Mouse (Mus musculus) hindbrain, embryonic 10.5 days (tissue): ENCODE data around the gene Atp2c2. TPM values are rescaled to one million over a fixed set of nuclear protein-coding genes. Genes with fewer than 3 reads are reported as not detected.

ENCODE experiments used
- DNase-seq: peaks from one replicate; pipeline ENCODE4 v3.0.0-alpha.2; 2017; ENCODE audit warnings: low spot score
- H3K27ac ChIP-seq: fragments of 300-500 bp; sonication (generic); 2 replicates; pipeline ENCODE4 v1.5.1; 2016; ENCODE audit warnings: mild to moderate bottlenecking, moderate library complexity
- H3K27me3 ChIP-seq: fragments of 300-500 bp; sonication (generic); 2 replicates; pipeline ENCODE4 v1.6.1; 2016; ENCODE audit warnings: mild to moderate bottlenecking; ENCODE audit not compliant: poor library complexity, insufficient read depth, severe bottlenecking
- H3K36me3 ChIP-seq: fragments of 300-500 bp; sonication (generic); 2 replicates; pipeline ENCODE4 v1.6.1; 2016; ENCODE audit warnings: mild to moderate bottlenecking, moderate library complexity
- H3K4me1 ChIP-seq: fragments of 300-500 bp; sonication (generic); replicated peaks from 2 replicates; pipeline ENCODE4 v1.6.1; 2016; ENCODE audit warnings: mild to moderate bottlenecking
- H3K4me3 ChIP-seq: fragments of 300-500 bp; sonication (generic); 2 replicates; pipeline ENCODE4 v1.5.1; 2016; ENCODE audit warnings: mild to moderate bottlenecking, moderate library complexity
- H3K9me3 ChIP-seq: fragments of 300-500 bp; sonication (generic); 2 replicates; pipeline ENCODE4 v1.6.1; 2016; ENCODE audit warnings: mild to moderate bottlenecking, moderate library complexity
- WGBS: fragments of 180-500 bp; shearing (Covaris S2); methylation state at CpG from one replicate; pipeline ENCODE4 v1.1.7; 2016; 5-methylcytosine and 5-hydroxymethylcytosine counted together
- polyA plus RNA-seq: library from polyadenylated mRNA; unstranded; fragments of >200 nt; fragmentation: Nextera tagmentation; extraction: Ambion mirVana; gene quantifications from 2 replicates; pipeline ENCODE4 v1.2.1, GENCODE M21; 2016

Gene Atp2c2
- polyA plus RNA-seq, 1 experiment from 2014 or later, result 1.4 TPM

DNA sequence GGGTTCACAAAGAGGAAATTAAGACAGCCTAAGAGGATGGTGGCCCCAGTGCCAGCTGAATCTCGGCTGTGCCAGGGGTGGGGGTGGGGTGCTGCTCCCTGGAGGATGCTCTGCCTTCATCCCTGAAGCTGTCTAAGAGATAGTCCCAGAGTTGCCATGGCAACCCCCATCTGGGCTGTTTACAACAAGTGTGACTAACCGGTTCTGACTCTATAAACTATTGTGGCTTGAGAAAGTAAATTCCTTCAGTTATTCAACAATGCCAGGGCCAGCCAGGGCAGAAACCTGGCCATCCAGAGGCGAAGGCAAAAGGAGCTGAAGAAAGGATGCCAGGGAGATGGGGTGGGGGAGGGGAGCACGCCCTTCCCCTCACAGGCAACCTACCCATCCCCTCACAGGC, 101.4 kb downstream of the Atp2c2 start:
- 6% methylated on average over 4 of the region's 4 CpGs for WGBS
- peak; percentile 54 for DNase-seq
- peak overlapping the region; percentile 74 for H3K27ac ChIP-seq

DNA sequence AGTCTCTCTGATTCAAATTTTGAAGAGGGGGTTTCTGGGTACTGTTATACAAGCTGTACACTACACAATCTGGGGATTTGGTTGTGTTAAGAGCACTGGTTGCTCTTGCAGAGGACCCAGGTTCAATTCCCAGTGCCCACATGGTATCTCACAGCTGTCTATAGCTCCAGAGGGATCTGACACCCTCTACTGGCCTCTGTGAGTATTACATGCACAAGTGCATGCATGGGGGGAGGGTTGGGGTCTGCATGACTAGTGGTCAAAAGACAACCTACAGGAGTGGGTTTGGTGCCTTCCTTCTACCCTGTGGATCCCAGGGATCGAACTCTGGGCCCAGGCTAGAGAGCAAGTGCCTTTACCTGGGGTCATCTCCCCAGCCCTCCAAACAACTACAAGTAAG, 102.8 kb downstream of the Atp2c2 start:
- no peaks in the 10 kb centered on the region for H3K27me3 ChIP-seq
- H3K27ac ChIP-seq, result no peak overlapping the region
- no peak overlapping the region for H3K4me3 ChIP-seq
- peaks cover 13% of the 10 kb centered on the region for H3K36me3 ChIP-seq
- H3K4me1 ChIP-seq, result peaks cover 67% of the 10 kb centered on the region
- no peak for DNase-seq
- no peaks in the 10 kb centered on the region for H3K9me3 ChIP-seq
- WGBS, result 97% methylated on average over 1 of the region's 1 CpGs

More for the DNA sequence above, 101.4 kb downstream of the Atp2c2 start:
- H3K4me3 ChIP-seq, result no peak overlapping the region
- H3K27me3 ChIP-seq, result no peaks in the 10 kb centered on the region
- no peaks in the 10 kb centered on the region for H3K9me3 ChIP-seq
- peaks cover 67% of the 10 kb centered on the region for H3K4me1 ChIP-seq
- H3K36me3 ChIP-seq, result no peaks in the 10 kb centered on the region

DNA sequence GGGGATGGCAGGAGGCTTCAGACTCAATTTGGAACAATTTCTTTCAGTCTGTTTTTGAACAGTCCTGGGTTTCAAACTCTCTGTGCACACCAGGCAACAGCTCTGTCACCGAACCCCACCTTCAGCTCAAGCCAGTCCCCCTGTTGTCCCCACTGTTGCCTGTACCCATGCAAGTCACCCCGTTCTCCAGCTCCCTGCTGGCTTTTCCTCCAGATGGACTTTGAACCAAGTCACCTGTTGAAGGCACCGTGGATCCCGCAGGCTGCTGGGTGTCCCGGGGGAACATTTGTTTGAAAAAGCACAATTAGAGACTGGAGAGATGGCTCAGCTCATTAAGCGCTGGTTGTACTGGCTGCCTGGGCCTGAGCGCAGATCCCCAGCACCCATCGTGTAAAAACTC, 105.5 kb downstream of the Atp2c2 start:
- H3K4me3 ChIP-seq, result no peak overlapping the region
- DNase-seq, result no peak
- H3K4me1 ChIP-seq, result peaks cover 51% of the 10 kb centered on the region
- no peaks in the 10 kb centered on the region for H3K27me3 ChIP-seq
- 70% methylated on average over 8 of the region's 8 CpGs for WGBS
- peak overlapping the region; percentile 62 for H3K27ac ChIP-seq
- H3K9me3 ChIP-seq, result no peaks in the 10 kb centered on the region
- H3K36me3 ChIP-seq, result peaks cover 39% of the 10 kb centered on the region

DNA sequence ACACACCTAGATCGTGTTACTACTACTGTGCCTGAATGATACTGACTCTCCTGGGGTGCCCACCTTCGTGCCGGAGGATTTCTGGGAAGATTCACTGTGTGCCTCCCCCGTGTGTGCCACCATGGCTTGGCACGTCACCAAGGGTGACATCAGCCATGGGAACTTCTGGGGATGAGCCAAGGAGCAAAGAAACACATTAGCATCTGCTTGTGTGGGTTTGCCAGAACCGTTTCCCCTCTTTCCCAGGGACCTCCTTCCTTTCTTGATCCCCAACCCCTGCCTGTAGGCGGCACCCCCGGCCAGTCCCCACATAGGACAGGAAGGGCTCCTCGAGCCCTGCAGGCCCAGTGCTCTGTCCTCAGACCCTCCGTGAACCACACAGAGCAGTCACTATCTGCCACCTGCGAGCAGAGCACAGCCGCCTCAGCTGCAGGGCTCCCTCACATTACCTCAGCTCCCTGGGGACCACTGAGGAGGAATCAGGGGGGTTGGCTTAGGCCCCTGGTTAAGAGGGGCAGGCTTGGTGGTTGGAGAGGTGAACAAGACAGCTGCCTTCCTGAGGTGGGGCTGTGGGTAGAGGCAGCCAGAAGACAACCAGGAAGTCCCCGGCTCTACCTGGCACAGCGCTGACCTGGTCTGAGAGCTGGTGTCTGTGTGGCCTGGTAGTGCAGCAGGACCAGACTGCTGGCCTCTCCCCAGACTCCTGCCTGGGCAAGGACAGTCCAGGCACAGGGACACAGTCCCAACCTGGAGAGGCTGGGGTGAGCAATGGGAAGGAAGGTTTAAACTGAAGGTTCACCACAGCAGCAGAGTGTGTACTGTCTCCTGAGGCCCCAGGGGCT, 106.8 kb downstream of the Atp2c2 start:
- H3K27ac ChIP-seq, result peak overlapping the region; percentile 46

More for the DNA sequence above, 106.8 kb downstream of the Atp2c2 start:
- Histone ChIP-seq H3K36me3 (peaks cover 43% of the 10 kb centered on the region), H3K27me3 (no peaks in the 10 kb centered on the region), H3K4me3 (no peak overlapping the region), H3K4me1 (peaks cover 52% of the 10 kb centered on the region), H3K9me3 (no peaks in the 10 kb centered on the region)
- WGBS, result 82% methylated on average over 14 of the region's 14 CpGs
- no peak for DNase-seq

Other genes starting within 250 kb of the Atp2c2 start
- gene Slc38a8, start 198.3 kb upstream of the Atp2c2 start, polyA plus RNA-seq, result 1.4 TPM in 1 of 2 replicates, not detected in the other
- gene Mbtps1, start 141.3 kb upstream of the Atp2c2 start, polyA plus RNA-seq, result 104 and 107 TPM in 2 replicates
- 65.1 and 78.0 TPM in 2 replicates for gene Hsdl1, start 124.8 kb upstream of the Atp2c2 start, polyA plus RNA-seq
- gene Dnaaf1, start 124.8 kb upstream of the Atp2c2 start, polyA plus RNA-seq, result 0.39 and 1.3 TPM in 2 replicates
- gene Taf1c, start 94.8 kb upstream of the Atp2c2 start, polyA plus RNA-seq, result 16.8 and 17.4 TPM in 2 replicates
- gene Adad2, start 87.3 kb upstream of the Atp2c2 start, polyA plus RNA-seq, result 0.16 and 0.41 TPM in 2 replicates
- gene Kcng4, start 64.3 kb upstream of the Atp2c2 start, polyA plus RNA-seq, result 0.16 and 0.29 TPM in 2 replicates
- gene Wfdc1, start 33.6 kb upstream of the Atp2c2 start, polyA plus RNA-seq, result 9.6 and 11.6 TPM in 2 replicates
- gene Tldc1, start 78.4 kb downstream of the Atp2c2 start, polyA plus RNA-seq, result 12.6 and 15.3 TPM in 2 replicates
- 273 and 545 TPM in 2 replicates for gene Cotl1, start 140.5 kb downstream of the Atp2c2 start, polyA plus RNA-seq
- gene Klhl36, start 162.3 kb downstream of the Atp2c2 start, polyA plus RNA-seq, result 10.7 and 11.9 TPM in 2 replicates
- gene Usp10, start 210.4 kb downstream of the Atp2c2 start, polyA plus RNA-seq, result 182 and 219 TPM in 2 replicates
- 1.7 and 3.2 TPM in 2 replicates for gene Gm20388, start 210.8 kb downstream of the Atp2c2 start, polyA plus RNA-seq